Mouse (Mus musculus) forebrain, embryonic 15.5 days (tissue): Measurements from ENCODE around the gene Scube1. TPM values are rescaled to one million over a fixed set of nuclear protein-coding genes. Genes with fewer than 3 reads are reported as not detected.

Source experiments
- ATAC-seq: fragments of 200-750 bp; cut with Nextera tagmentation; replicated peaks from 2 replicates; pipeline ENCODE4 v1.8.0; 2017; ENCODE audit warnings: mild to moderate bottlenecking, moderate TSS enrichment, moderate library complexity
- H3K27ac ChIP-seq: fragments of 300-500 bp; sonication (generic); replicated peaks from 2 replicates; pipeline ENCODE4 v1.5.1; 2015; ENCODE audit warnings: mild to moderate bottlenecking, inconsistent platforms
- H3K27me3 ChIP-seq: fragments of 300-500 bp; sonication (generic); 2 replicates; pipeline ENCODE4 v1.6.1; 2015; ENCODE audit warnings: inconsistent platforms
- H3K36me3 ChIP-seq: fragments of 300-500 bp; sonication (generic); 2 replicates; pipeline ENCODE4 v1.6.1; 2015; ENCODE audit warnings: mild to moderate bottlenecking, inconsistent platforms
- H3K4me1 ChIP-seq: fragments of 300-500 bp; sonication (generic); 2 replicates; pipeline ENCODE4 v1.6.1; 2015; ENCODE audit warnings: inconsistent platforms
- H3K4me2 ChIP-seq: fragments of 300-500 bp; sonication (generic); replicated peaks from 2 replicates; pipeline ENCODE4 v1.6.1; 2015; ENCODE audit warnings: mild to moderate bottlenecking, inconsistent platforms
- H3K4me3 ChIP-seq: fragments of 300-500 bp; sonication (generic); 2 replicates; pipeline ENCODE4 v1.5.1; 2015; ENCODE audit warnings: mild to moderate bottlenecking, inconsistent platforms
- H3K9ac ChIP-seq: fragments of 300-500 bp; sonication (generic); replicated peaks from 2 replicates; pipeline ENCODE4 v1.6.1; 2015; ENCODE audit warnings: mild to moderate bottlenecking, inconsistent platforms
- H3K9me3 ChIP-seq: fragments of 300-500 bp; sonication (generic); 2 replicates; pipeline ENCODE4 v1.6.1; 2016; ENCODE audit warnings: inconsistent platforms
- WGBS: fragments of 180-500 bp; shearing (Covaris S2); methylation state at CpG from one replicate; pipeline ENCODE4 v1.1.7; 2015; ENCODE audit warnings: mixed read lengths; 5-methylcytosine and 5-hydroxymethylcytosine counted together
- polyA plus RNA-seq: library from polyadenylated mRNA; unstranded; fragments of >200 nt; fragmentation: Nextera tagmentation; extraction: Ambion mirVana; gene quantifications from 2 replicates; pipeline ENCODE4 v1.2.1, GENCODE M21; 2015

Scube1 gene
- polyA plus RNA-seq, 1 experiment from 2014 or later: 17.9 TPM

- Histone ChIP-seq H3K9ac (no peak overlapping the region), H3K27ac (no peak overlapping the region), H3K4me2 (no peak overlapping the region), H3K9me3 (no peaks in the 10 kb centered on the region), H3K27me3 (no peaks in the 10 kb centered on the region), H3K4me3 (no peak overlapping the region), H3K4me1 (peaks cover 25% of the 10 kb centered on the region), H3K36me3 (peaks cover 5% of the 10 kb centered on the region; the same call in 1 of the 2 replicates)
- no peak for ATAC-seq
- 82% methylated on average over 8 of the region's 8 CpGs for WGBS
Observed at GRCm38 (mm10) chr15:83592260-83593188, 132.3 kb downstream of the Scube1 start.

GRCm38 (mm10) chr15:83591758-83592157, 133.1 kb downstream of the Scube1 start:
- Histone ChIP-seq H3K36me3 (peaks cover 13% of the 10 kb centered on the region), H3K4me1 (peaks cover 25% of the 10 kb centered on the region)

GRCm38 (mm10) chr15:83590841-83591240, 134.0 kb downstream of the Scube1 start:
- no peak for ATAC-seq
- no peak overlapping the region for H3K4me3 ChIP-seq
- H3K4me2 ChIP-seq: no peak overlapping the region
- H3K9me3 ChIP-seq: no peaks in the 10 kb centered on the region
- H3K4me1 ChIP-seq: peaks cover 25% of the 10 kb centered on the region
- H3K27me3 ChIP-seq: no peaks in the 10 kb centered on the region
- peaks cover 22% of the 10 kb centered on the region for H3K36me3 ChIP-seq
- no peak overlapping the region for H3K9ac ChIP-seq
- 90% methylated on average over 4 of the region's 4 CpGs for WGBS
- no peak overlapping the region for H3K27ac ChIP-seq

More at GRCm38 (mm10) chr15:83591758-83592157, 133.1 kb downstream of the Scube1 start:
- WGBS: 92% methylated on average over 6 of the region's 6 CpGs
- H3K27ac ChIP-seq: no peak overlapping the region
- no peaks in the 10 kb centered on the region for H3K27me3 ChIP-seq
- H3K4me3 ChIP-seq: no peak overlapping the region
- no peak for ATAC-seq
- H3K9ac ChIP-seq: no peak overlapping the region
- no peaks in the 10 kb centered on the region for H3K9me3 ChIP-seq
- no peak overlapping the region for H3K4me2 ChIP-seq

GRCm38 (mm10) chr15:83584741-83585220, 140.0 kb downstream of the Scube1 start:
- Histone ChIP-seq H3K4me1 (no peaks in the 10 kb centered on the region), H3K9me3 (no peaks in the 10 kb centered on the region), H3K4me2 (no peak overlapping the region), H3K27me3 (no peaks in the 10 kb centered on the region), H3K36me3 (peaks cover 76% of the 10 kb centered on the region), H3K27ac (no peak overlapping the region), H3K4me3 (no peak overlapping the region), H3K9ac (no peak overlapping the region)
- no peak for ATAC-seq
- WGBS: 90% methylated on average over 6 of the region's 6 CpGs

GRCm38 (mm10) chr15:83583419-83584156, 141.2 kb downstream of the Scube1 start:
- H3K36me3 ChIP-seq: peaks cover 84% of the 10 kb centered on the region

GRCm38 (mm10) chr15:83582931-83583330, 141.9 kb downstream of the Scube1 start:
- peaks cover 87% of the 10 kb centered on the region for H3K36me3 ChIP-seq
- H3K4me1 ChIP-seq: no peaks in the 10 kb centered on the region
- H3K4me3 ChIP-seq: no peak overlapping the region
- H3K9ac ChIP-seq: no peak overlapping the region
- H3K27ac ChIP-seq: no peak overlapping the region
- WGBS: 83% methylated on average over 4 of the region's 4 CpGs
- ATAC-seq: no peak
- H3K4me2 ChIP-seq: no peak overlapping the region
- H3K9me3 ChIP-seq: no peaks in the 10 kb centered on the region
- no peaks in the 10 kb centered on the region for H3K27me3 ChIP-seq

More at GRCm38 (mm10) chr15:83583419-83584156, 141.2 kb downstream of the Scube1 start:
- Histone ChIP-seq H3K9ac (no peak overlapping the region), H3K9me3 (no peaks in the 10 kb centered on the region), H3K4me2 (no peak overlapping the region), H3K4me1 (no peaks in the 10 kb centered on the region), H3K27ac (no peak overlapping the region), H3K4me3 (no peak overlapping the region), H3K27me3 (no peaks in the 10 kb centered on the region)
- 71% methylated on average over 8 of the region's 8 CpGs for WGBS
- ATAC-seq: no peak

GRCm38 (mm10) chr15:83576651-83577050, 148.2 kb downstream of the Scube1 start:
- 95% methylated on average over 9 of the region's 9 CpGs for WGBS
- H3K36me3 ChIP-seq: peaks cover 68% of the 10 kb centered on the region
- no peak for ATAC-seq
- H3K27me3 ChIP-seq: no peaks in the 10 kb centered on the region
- no peak overlapping the region for H3K4me2 ChIP-seq
- no peak overlapping the region for H3K9ac ChIP-seq
- H3K4me3 ChIP-seq: no peak overlapping the region
- H3K27ac ChIP-seq: no peak overlapping the region
- no peaks in the 10 kb centered on the region for H3K4me1 ChIP-seq
- H3K9me3 ChIP-seq: no peaks in the 10 kb centered on the region

- peaks cover 57% of the 10 kb centered on the region for H3K36me3 ChIP-seq
- H3K4me3 ChIP-seq: no peak overlapping the region
- 96% methylated on average over 8 of the region's 8 CpGs for whole genome bisulfite sequencing
- H3K4me2 ChIP-seq: no peak overlapping the region
- H3K27me3 ChIP-seq: no peaks in the 10 kb centered on the region
- H3K9me3 ChIP-seq: no peaks in the 10 kb centered on the region
- no peak overlapping the region for H3K9ac ChIP-seq
- ATAC-seq: no peak
- no peaks in the 10 kb centered on the region for H3K4me1 ChIP-seq
- no peak overlapping the region for H3K27ac ChIP-seq
Observed at GRCm38 (mm10) chr15:83575543-83575942, 149.3 kb downstream of the Scube1 start.

GRCm38 (mm10) chr15:83574731-83575351, 150.0 kb downstream of the Scube1 start:
- H3K4me1 ChIP-seq: no peaks in the 10 kb centered on the region
- H3K27ac ChIP-seq: no peak overlapping the region
- H3K27me3 ChIP-seq: no peaks in the 10 kb centered on the region
- H3K4me3 ChIP-seq: no peak overlapping the region
- peaks cover 50% of the 10 kb centered on the region for H3K36me3 ChIP-seq
- H3K4me2 ChIP-seq: no peak overlapping the region
- no peak overlapping the region for H3K9ac ChIP-seq
- 86% methylated on average over 6 of the region's 6 CpGs for WGBS
- no peak for ATAC-seq
- no peaks in the 10 kb centered on the region for H3K9me3 ChIP-seq

GRCm38 (mm10) chr15:83573606-83574005, 151.2 kb downstream of the Scube1 start:
- 97% methylated on average over 12 of the region's 12 CpGs for WGBS
- Histone ChIP-seq H3K4me1 (no peaks in the 10 kb centered on the region), H3K9ac (no peak overlapping the region), H3K4me2 (no peak overlapping the region), H3K4me3 (no peak overlapping the region), H3K36me3 (peaks cover 42% of the 10 kb centered on the region), H3K27ac (no peak overlapping the region), H3K27me3 (no peaks in the 10 kb centered on the region), H3K9me3 (no peaks in the 10 kb centered on the region)
- ATAC-seq: no peak

- no peaks in the 10 kb centered on the region for H3K9me3 ChIP-seq
- no peak for ATAC-seq
- H3K27ac ChIP-seq: no peak overlapping the region
- no peaks in the 10 kb centered on the region for H3K4me1 ChIP-seq
- 91% methylated on average over 4 of the region's 4 CpGs for WGBS
- H3K9ac ChIP-seq: no peak overlapping the region
- H3K4me2 ChIP-seq: no peak overlapping the region
- H3K4me3 ChIP-seq: no peak overlapping the region
- no peaks in the 10 kb centered on the region for H3K27me3 ChIP-seq
- H3K36me3 ChIP-seq: peaks cover 27% of the 10 kb centered on the region
Observed at GRCm38 (mm10) chr15:83572132-83572531, 152.7 kb downstream of the Scube1 start.

- no peak overlapping the region for H3K4me2 ChIP-seq
- no peak overlapping the region for H3K27ac ChIP-seq
- no peak for ATAC-seq
- H3K9ac ChIP-seq: no peak overlapping the region
- H3K27me3 ChIP-seq: no peaks in the 10 kb centered on the region
- H3K36me3 ChIP-seq: peaks cover 23% of the 10 kb centered on the region
- no peaks in the 10 kb centered on the region for H3K4me1 ChIP-seq
- H3K4me3 ChIP-seq: no peak overlapping the region
- WGBS: 87% methylated on average over 5 of the region's 5 CpGs
- H3K9me3 ChIP-seq: no peaks in the 10 kb centered on the region
Observed at GRCm38 (mm10) chr15:83571636-83572035, 153.2 kb downstream of the Scube1 start.
